Mouse (Mus musculus): Measurements from ENCODE around the gene Yif1b. TPM values are rescaled to one million over a fixed set of nuclear protein-coding genes. Genes with fewer than 3 reads are reported as not detected.

Yif1b gene
- total RNA-seq, 2 experiments from 2014 or later: 40.4 to 42.6 TPM

Other genes starting within 250 kb of the Yif1b start
- 10 to 100 TPM; 15.3 to 15.5 TPM for gene Ryr1, start 113.2 kb upstream of the Yif1b start, total RNA-seq (2021)
- gene Rasgrp4, start 103.5 kb upstream of the Yif1b start, total RNA-seq (2021): 1 to 10 TPM in 1 of 2 experiments, under 1 TPM in 1; 0.59 to 1.0 TPM
- 10 to 100 TPM; 30.9 to 32.2 TPM for gene Fam98c, start 82.1 kb upstream of the Yif1b start, total RNA-seq (2021)
- gene Ggn, start 68.1 kb upstream of the Yif1b start, total RNA-seq (2021): 1 to 10 TPM in 1 of 2 experiments, under 1 TPM in 1; 0.82 to 1.2 TPM
- gene Spred3, start 67.9 kb upstream of the Yif1b start, total RNA-seq (2021): 10 to 100 TPM; 41.2 to 44.1 TPM
- 100 to 1,000 TPM; 131 to 137 TPM for gene Psmd8, start 57.6 kb upstream of the Yif1b start, total RNA-seq (2021)
- gene Catsperg1, start 24.3 kb upstream of the Yif1b start, total RNA-seq (2021): 1 to 10 TPM; 1.6 to 1.7 TPM
- 1 to 10 TPM; 2.3 to 2.4 TPM for gene Kcnk6, start 5.8 kb upstream of the Yif1b start, total RNA-seq (2021)
- not detected for gene 2200002D01Rik, start 10.1 kb downstream of the Yif1b start, total RNA-seq (2021)
- gene Spint2, start 43.6 kb downstream of the Yif1b start, total RNA-seq (2021): 10 to 100 TPM; 21.9 to 26.1 TPM
- 10 to 100 TPM; 28.1 to 31.3 TPM for gene Ppp1r14a, start 51.0 kb downstream of the Yif1b start, total RNA-seq (2021)
- gene Dpf1, start 65.6 kb downstream of the Yif1b start, total RNA-seq (2021): 100 to 1,000 TPM; 105 to 112 TPM